Mouse (Mus musculus) splenic B cell, adult 2 months (primary cell): ENCODE data around the gene Cldn14.
A peak's percentile ranks its signal among the peaks of the same experiment; 100 is the strongest.
"Not testable (repeated sequence)": the region's sequence is repeated elsewhere in the genome, so short reads cannot be mapped to it uniquely, and the experiment has no call there.

Experiments
- DNase-seq: peaks from one replicate; pipeline ENCODE4 v3.0.0-alpha.2; 2011; ENCODE audit warnings: low read depth, low spot score
- H3K27me3 ChIP-seq: 2 replicates; pipeline ENCODE4 v1.6.1; 2012; ENCODE audit warnings: mild to moderate bottlenecking, low read length, moderate library complexity, mixed read lengths; ENCODE audit not compliant: control insufficient read depth, poor library complexity, insufficient read depth, severe bottlenecking
- H3K36me3 ChIP-seq: 2 replicates; pipeline ENCODE4 v1.6.1; 2012; ENCODE audit warnings: mild to moderate bottlenecking, low read length, moderate library complexity, mixed read lengths; ENCODE audit not compliant: control insufficient read depth, poor library complexity, insufficient read depth, severe bottlenecking

Gene Cldn14

DNA sequence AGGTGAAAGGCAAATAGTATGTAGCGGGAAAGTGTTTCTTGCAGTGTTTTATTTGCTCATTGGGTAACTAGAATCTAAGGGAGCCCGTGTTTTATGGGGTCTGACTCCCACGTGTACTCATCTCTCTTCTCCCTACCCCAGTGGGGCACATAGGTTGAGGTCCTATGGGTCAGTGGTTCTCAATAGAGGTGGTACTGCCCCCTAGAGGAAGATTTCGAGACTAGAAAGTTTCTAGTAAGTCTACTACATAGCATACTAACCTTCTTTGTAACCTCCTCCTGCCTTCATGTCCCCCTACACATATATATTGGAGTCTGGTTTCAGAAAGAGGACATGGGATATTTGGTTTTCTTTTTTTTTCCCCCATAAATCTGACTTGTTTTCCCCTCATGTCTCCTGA lies 9.3 kb upstream of the Cldn14 start:
- no peaks in the 10 kb centered on the region for H3K27me3 ChIP-seq
- no peaks in the 10 kb centered on the region for H3K36me3 ChIP-seq
- DNase-seq, result peak; percentile 13

GRCm38 (mm10) chr16:94014489-94015096 lies 6.0 kb upstream of the Cldn14 start:
- no peaks in the 10 kb centered on the region for H3K36me3 ChIP-seq
- H3K27me3 ChIP-seq, result no peaks in the 10 kb centered on the region
- DNase-seq, result peak; percentile 29

DNA sequence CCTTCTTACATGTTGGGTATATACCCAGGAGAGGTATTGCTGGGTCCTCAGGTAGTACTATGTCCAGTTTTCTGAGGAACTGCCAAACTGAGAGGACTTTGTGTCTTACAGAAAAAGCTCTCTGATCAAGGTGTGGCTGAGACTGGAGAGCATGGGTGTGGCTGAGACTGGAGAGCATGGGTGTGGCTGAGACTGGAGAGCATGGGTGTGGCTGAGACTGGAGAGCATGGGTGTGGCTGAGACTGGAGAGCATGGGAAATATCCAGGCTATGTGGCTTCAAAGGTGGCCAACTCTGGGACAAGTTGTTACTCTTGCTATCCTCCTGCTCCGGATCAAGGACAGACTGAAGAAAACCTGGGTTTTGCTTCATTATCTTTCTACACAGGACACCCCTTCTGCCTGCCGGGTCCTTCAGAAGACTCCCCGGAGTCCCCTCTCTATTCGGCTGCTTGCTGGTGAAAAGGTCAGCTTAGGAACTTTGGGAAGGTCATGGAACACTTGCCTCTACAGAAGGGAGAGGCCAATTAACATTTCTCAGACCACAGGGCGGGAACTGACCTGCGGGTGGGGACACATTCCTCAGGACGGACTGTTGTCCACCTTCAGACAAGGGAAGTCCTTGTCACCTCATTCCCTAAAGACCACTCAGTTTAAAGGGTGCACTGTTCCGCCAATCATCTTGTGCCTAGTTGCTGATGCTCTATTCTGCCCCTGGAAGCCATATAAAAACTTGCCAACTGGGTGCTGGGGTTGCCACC lies 4.9 kb upstream of the Cldn14 start:
- not testable (repeated sequence) for H3K27me3 ChIP-seq, H3K36me3 ChIP-seq, DNase-seq

DNA sequence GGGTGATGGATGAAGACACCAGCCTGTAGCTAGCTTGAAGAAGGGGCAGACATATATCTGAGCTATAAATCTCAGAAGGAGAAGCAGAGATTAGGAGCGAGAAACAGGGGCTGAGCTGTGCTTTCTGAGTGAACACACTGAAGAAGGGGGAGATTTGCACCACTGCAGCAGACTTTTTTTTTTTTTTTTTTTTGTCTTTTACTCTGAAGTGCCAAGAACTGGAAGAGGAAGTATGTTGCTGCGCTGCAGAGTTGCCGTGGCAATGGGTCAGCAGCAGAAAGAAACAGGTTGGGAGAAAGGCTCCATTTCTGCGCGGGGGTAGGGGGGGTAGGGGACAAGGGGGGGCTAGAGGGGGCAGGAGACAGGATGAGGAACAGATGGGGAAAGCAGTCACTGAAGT lies 2.6 kb upstream of the Cldn14 start:
- Histone ChIP-seq H3K27me3 (no peaks in the 10 kb centered on the region), H3K36me3 (no peaks in the 10 kb centered on the region)
- peak; percentile 74 for DNase-seq

GRCm38 (mm10) chr16:94010633-94011032 lies 2.0 kb upstream of the Cldn14 start:
- peak; percentile 51 for DNase-seq

DNA sequence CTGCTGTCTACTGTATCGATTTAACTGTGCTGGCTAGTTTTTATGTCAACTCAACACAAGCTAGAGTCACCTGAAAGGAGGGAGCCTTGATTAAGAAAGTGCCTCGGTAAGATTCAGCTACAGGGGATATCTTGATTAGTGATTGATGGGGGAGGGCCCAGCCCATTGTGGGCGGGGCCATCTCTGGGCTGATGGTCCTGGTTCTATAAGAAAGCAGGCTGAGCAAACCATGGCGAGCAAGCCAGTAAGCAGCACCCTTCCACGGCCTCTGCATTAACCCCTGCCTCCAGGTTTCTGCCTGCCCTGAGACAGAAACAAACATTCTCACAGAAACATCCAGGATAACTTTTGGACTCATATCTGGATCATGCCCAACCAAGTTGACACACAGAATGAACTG lies 1.5 kb upstream of the Cldn14 start:
- H3K27me3 ChIP-seq, result no peaks in the 10 kb centered on the region
- DNase-seq, result no peak
- H3K36me3 ChIP-seq, result no peaks in the 10 kb centered on the region

More at GRCm38 (mm10) chr16:94010633-94011032, 2.0 kb upstream of the Cldn14 start:
- Histone ChIP-seq H3K27me3 (no peaks in the 10 kb centered on the region), H3K36me3 (no peaks in the 10 kb centered on the region)

- Histone ChIP-seq H3K27me3 (no peaks in the 10 kb centered on the region), H3K36me3 (no peaks in the 10 kb centered on the region)
- DNase-seq, result no peak
Observed at GRCm38 (mm10) chr16:94009356-94009755, 719 bp upstream of the Cldn14 start.

DNA sequence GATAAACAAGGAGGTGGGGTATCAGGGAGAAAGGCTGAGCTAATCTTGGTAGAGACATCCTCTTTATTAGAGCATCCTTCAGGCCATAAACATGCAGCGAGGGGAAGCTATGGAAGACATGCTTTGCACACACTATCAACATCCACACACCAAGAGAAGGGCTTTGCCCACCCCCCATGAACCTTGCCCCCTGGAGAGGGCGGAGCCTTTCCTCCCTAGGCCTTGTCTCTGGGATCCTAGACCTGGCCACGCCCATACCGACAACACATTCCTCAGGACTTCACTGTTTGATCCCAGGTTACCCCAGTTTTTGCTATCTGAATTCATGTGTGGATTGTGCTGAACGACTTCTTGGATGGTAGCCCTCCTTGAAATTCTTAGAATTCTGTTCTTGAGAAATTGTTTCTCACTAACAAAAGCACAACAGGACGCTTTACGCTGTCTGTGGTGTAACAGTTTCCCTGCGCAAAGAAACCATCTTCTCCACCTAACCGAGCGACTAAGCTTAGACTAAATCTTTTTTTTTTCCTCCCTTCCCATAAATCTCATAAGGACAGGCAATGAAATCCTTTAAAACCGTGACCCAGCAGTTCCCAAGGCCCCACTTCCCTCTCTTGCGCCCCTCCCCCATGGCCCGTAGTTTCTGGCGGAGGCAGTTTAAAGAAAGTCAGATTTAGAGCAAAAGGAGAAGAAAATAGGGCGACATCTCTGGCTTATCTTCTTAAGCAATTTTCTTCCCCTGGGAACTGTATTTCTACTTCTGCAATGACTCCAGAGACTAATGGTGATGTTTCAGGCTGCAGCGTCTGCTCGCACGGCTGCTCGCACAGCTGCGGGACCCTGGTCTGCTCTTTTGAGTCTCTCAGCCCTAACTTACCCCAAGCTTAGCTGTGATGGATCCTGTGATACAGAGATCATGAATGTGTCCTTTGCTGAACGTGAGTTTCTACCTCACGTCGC lies 1.7 kb downstream of the Cldn14 start:
- peak; percentile 22 for DNase-seq
- Histone ChIP-seq H3K27me3 (no peaks in the 10 kb centered on the region), H3K36me3 (no peaks in the 10 kb centered on the region)

DNA sequence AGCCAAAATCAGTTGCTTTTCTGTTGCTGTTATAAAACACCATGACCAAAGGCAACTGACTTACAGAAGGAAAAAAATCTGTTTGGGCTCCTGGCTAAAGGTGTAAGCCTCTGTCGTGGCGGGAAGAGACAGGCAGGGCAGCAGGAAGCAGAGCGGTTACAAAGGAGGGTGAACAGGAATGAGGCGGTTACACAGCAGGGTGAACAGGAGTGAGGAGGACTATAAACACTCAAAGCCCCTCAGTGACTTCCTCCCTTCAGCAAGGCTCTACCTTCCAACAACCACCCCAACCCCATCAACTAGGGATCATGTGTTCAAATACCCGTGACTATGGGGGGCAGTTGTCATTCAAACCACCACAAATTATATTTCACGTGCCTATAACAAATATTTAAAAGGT lies 5.2 kb downstream of the Cldn14 start:
- Histone ChIP-seq H3K36me3 (no peaks in the 10 kb centered on the region), H3K27me3 (no peaks in the 10 kb centered on the region)
- DNase-seq, result no peak

GRCm38 (mm10) chr16:94001366-94001765 lies 7.3 kb downstream of the Cldn14 start:
- DNase-seq, result no peak
- H3K27me3 ChIP-seq, result no peaks in the 10 kb centered on the region
- no peaks in the 10 kb centered on the region for H3K36me3 ChIP-seq

GRCm38 (mm10) chr16:93998895-93999294 lies 9.7 kb downstream of the Cldn14 start:
- Histone ChIP-seq H3K36me3 (no peaks in the 10 kb centered on the region), H3K27me3 (no peaks in the 10 kb centered on the region)
- no peak for DNase-seq

DNA sequence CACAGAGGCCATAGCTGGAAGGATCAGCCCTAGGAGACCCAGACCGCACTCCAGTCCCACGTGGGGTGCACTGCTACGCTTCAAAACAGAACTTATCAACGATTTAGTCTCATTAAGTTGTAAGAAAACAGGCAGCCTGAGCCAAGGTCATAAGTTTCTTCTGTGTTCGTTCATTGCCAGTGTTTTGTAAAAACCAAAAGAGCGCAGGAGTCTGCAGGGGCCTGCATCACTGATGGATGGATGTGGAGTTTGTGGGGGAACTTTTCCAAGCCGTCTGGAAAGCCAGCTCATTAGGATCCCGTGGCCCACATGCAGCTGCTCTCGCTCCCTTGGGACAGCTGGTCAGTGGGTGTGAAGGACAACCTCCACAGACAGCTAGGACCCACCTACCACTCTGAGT lies 25.1 kb downstream of the Cldn14 start:
- H3K36me3 ChIP-seq, result no peaks in the 10 kb centered on the region
- H3K27me3 ChIP-seq, result no peaks in the 10 kb centered on the region
- DNase-seq, result no peak

DNA sequence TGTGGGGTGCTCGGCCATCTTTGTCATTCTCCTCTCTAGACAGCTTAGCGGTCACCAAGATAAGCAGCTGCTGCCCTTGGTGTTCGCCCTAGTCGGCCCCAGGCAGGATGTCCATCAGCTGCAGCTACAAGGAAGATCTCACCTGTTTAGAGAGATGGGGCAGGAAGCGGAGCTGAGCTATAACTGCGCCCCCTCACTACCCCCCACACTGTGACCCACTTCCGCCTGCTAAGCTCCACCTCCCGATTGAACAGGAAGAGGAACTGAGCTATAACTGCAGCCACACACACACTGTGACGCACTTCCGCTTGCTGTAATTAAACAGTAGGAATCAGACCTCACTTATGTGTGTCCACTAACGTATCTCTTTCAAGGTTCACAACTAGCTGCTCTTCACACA lies 26.3 kb downstream of the Cldn14 start:
- no peaks in the 10 kb centered on the region for H3K36me3 ChIP-seq
- peak; percentile 34 for DNase-seq
- H3K27me3 ChIP-seq, result no peaks in the 10 kb centered on the region

DNA sequence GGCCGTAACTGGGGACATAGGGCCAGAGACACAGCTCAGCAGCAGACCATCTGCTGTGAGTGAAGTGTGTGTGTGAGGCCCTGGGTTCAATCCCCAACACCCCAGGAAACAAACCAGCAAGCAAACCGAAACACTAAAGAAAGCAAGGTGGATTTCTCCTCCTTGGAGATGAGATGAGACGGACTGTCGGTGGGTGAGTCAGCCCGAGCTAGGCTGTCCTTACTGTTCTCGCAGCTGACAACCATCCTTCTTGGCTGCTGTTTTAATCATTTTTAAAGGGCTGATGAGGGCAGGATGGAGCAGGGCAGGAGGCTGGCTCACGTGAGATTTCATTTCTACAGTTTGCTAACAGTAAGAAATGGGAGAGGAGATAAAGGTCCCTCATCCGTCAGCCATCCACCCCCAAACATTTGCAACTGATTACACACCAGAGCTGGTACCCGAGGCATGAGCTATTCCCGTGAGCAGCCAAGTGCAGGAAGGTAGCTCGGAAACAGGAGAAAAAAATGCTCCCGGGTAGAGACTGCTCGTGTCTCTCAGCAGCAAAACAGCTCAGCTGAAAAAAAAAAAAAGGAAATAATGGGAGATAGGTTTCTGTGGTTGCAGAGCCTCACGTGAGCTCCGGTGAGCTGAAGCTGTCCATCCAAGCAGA lies 27.3 kb downstream of the Cldn14 start:
- no peaks in the 10 kb centered on the region for H3K36me3 ChIP-seq
- H3K27me3 ChIP-seq, result no peaks in the 10 kb centered on the region
- no peak for DNase-seq
